Mouse (Mus musculus) limb, embryonic 15.5 days (tissue): Measurements from ENCODE around the gene Ano9. TPM values are rescaled to one million over a fixed set of nuclear protein-coding genes. Genes with fewer than 3 reads are reported as not detected.

Experiments used
- ATAC-seq: fragments of 200-750 bp; cut with Nextera tagmentation; 2 replicates; pipeline ENCODE4 v1.8.0; 2017; ENCODE audit warnings: low read depth, moderate TSS enrichment; ENCODE audit not compliant: insufficient number of reproducible peaks, low FRiP score, low TSS enrichment
- H3K27ac ChIP-seq: fragments of 300-500 bp; sonication (generic); 2 replicates; pipeline ENCODE4 v1.5.1; 2015; ENCODE audit warnings: moderate library complexity, mild to moderate bottlenecking, inconsistent platforms
- H3K27me3 ChIP-seq: fragments of 300-500 bp; sonication (generic); 2 replicates; pipeline ENCODE4 v1.6.1; 2015; ENCODE audit warnings: inconsistent platforms
- H3K36me3 ChIP-seq: fragments of 300-500 bp; sonication (generic); 2 replicates; pipeline ENCODE4 v1.6.1; 2015; ENCODE audit warnings: inconsistent platforms
- H3K4me1 ChIP-seq: fragments of 300-500 bp; sonication (generic); 2 replicates; pipeline ENCODE4 v1.6.1; 2015; ENCODE audit warnings: inconsistent platforms
- H3K4me2 ChIP-seq: fragments of 300-500 bp; sonication (generic); 2 replicates; pipeline ENCODE4 v1.6.1; 2015; ENCODE audit warnings: mild to moderate bottlenecking, inconsistent platforms
- H3K4me3 ChIP-seq: fragments of 300-500 bp; sonication (generic); 2 replicates; pipeline ENCODE4 v1.5.1; 2015; ENCODE audit warnings: mild to moderate bottlenecking, inconsistent platforms
- H3K9ac ChIP-seq: fragments of 300-500 bp; sonication (generic); 2 replicates; pipeline ENCODE4 v1.6.1; 2015; ENCODE audit warnings: inconsistent platforms
- H3K9me3 ChIP-seq: fragments of 300-500 bp; sonication (generic); 2 replicates; pipeline ENCODE4 v1.6.1; 2016; ENCODE audit warnings: inconsistent platforms
- WGBS: fragments of 180-500 bp; shearing (Covaris S2); methylation state at CpG from one replicate; pipeline ENCODE4 v1.1.7; 2015; 5-methylcytosine and 5-hydroxymethylcytosine counted together
- polyA plus RNA-seq: library from polyadenylated mRNA; unstranded; fragments of >200 nt; fragmentation: Nextera tagmentation; extraction: Ambion mirVana; gene quantifications from 2 replicates; pipeline ENCODE4 v1.2.1, GENCODE M21; 2015

The Ano9 gene
- polyA plus RNA-seq, 1 experiment from 2014 or later, result 24.1 TPM

DNA sequence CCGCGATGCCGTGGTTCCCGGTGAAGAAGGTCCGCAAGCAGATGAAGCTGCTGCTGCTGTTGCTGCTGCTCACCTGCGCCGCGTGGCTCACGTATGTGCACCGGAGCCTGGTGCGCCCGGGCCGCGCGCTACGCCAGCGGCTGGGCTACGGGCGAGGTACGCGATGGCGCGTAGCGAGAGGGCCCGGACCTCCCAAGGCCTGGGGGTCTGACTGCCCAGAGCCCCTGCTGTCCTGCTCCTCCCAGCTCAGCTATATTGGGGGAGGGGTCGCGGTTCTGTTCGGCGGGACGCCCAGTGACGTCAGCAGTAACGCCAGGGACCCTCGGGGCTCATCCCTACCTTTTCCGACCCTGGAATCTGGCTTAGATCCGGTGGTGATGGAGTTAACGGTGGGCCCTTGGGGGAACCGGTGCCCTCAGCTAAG is 56.3 kb downstream of the Ano9 start:
- H3K36me3 ChIP-seq, result peaks cover 16% of the 10 kb centered on the region
- WGBS, result under 1% methylated on average over 37 of the region's 37 CpGs
- no peaks in the 10 kb centered on the region for H3K9me3 ChIP-seq
- H3K4me3 ChIP-seq, result peak overlapping the region; percentile 62
- H3K27ac ChIP-seq, result no peak overlapping the region
- H3K4me2 ChIP-seq, result peak overlapping the region; percentile 94
- peak overlapping the region; percentile 68 for H3K9ac ChIP-seq
- H3K4me1 ChIP-seq, result peaks cover 28% of the 10 kb centered on the region
- H3K27me3 ChIP-seq, result no peaks in the 10 kb centered on the region
- no peak; the same call in 1 of the 2 replicates for ATAC-seq

DNA sequence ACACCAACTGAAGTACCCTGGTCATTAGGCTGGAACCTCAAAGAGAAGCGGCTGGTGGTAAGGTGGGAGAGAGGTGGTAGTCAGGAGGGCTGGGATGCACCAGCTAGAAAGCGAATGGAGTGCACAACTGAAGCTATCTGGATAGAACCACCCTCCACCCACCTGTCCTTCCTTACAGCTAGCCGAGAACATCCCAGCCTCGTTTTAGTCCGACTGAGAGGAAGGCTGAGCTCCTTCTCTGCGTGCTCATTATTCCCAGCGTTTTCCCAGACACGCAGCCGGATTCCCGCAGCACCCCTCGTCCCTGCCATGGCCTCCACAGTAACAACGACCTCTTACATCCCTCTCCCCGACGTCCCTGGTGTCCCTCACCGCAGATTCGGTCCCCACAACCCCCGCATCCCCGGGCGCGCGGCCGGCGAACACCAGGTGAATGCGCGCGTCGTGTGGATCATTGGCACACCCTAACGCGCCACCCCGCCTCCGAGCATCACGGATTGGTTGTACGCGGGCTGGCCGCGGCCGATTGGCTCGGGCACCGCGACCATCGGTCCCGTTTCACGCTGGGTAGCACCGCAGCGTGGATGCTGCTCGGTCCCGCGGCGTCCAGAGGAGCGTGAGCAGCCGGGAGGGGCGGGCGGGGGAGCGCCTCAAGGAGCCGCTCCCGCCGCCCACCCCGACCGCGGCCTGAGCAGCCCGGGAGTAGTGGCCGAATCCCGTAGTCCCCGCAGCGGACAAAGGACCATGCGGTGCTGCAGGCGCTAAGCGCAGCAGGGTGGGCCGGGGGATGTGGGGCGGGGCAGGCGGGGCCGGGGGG is 57.0 kb downstream of the Ano9 start, which contains the start of gene B4galnt4:
TSS of gene B4galnt4 (plus strand) at position 679 of the 817 bp plus-strand sequence.
- WGBS, result under 1% methylated on average over 72 of the region's 72 CpGs
- Histone ChIP-seq H3K4me1 (peaks cover 28% of the 10 kb centered on the region), H3K9me3 (no peaks in the 10 kb centered on the region), H3K27ac (no peak within 1 kb of the TSS), H3K36me3 (peaks cover 16% of the 10 kb centered on the region), H3K4me2 (peak within 1 kb of the TSS; percentile 94), H3K4me3 (peak within 1 kb of the TSS; percentile 62), H3K9ac (peak within 1 kb of the TSS; percentile 68), H3K27me3 (no peaks in the 10 kb centered on the region)
- ATAC-seq, result peak; percentile 90

DNA sequence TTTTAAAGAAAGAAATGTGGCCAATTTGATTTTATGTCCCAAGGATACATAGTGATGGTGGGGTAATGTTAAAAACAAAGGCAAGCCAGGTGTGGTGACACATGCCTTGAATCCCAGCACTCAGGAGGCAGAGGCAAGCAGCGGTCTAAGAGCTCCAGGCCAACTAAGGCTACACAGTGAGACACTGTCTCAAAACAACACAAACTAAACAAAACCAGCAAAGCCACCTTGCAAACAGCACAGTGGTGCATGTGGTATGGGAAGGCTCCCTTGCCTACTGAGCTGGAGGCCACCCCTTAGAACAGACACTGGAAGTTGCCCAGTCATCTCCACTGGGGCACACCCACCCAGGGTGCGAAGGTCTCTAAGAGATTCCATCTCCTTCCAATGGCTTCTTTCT is 57.7 kb downstream of the Ano9 start:
- no peak overlapping the region for H3K27ac ChIP-seq
- no peak for ATAC-seq
- peaks cover 12% of the 10 kb centered on the region for H3K36me3 ChIP-seq
- H3K4me1 ChIP-seq, result peaks cover 28% of the 10 kb centered on the region
- 64% methylated on average over 2 of the region's 2 CpGs for WGBS
- no peak overlapping the region; the same call in 1 of the 2 replicates for H3K4me3 ChIP-seq
- H3K4me2 ChIP-seq, result peak overlapping the region; percentile 94
- H3K9me3 ChIP-seq, result no peaks in the 10 kb centered on the region
- no peaks in the 10 kb centered on the region for H3K27me3 ChIP-seq
- H3K9ac ChIP-seq, result peak overlapping the region; percentile 68; the same call in 1 of the 2 replicates

DNA sequence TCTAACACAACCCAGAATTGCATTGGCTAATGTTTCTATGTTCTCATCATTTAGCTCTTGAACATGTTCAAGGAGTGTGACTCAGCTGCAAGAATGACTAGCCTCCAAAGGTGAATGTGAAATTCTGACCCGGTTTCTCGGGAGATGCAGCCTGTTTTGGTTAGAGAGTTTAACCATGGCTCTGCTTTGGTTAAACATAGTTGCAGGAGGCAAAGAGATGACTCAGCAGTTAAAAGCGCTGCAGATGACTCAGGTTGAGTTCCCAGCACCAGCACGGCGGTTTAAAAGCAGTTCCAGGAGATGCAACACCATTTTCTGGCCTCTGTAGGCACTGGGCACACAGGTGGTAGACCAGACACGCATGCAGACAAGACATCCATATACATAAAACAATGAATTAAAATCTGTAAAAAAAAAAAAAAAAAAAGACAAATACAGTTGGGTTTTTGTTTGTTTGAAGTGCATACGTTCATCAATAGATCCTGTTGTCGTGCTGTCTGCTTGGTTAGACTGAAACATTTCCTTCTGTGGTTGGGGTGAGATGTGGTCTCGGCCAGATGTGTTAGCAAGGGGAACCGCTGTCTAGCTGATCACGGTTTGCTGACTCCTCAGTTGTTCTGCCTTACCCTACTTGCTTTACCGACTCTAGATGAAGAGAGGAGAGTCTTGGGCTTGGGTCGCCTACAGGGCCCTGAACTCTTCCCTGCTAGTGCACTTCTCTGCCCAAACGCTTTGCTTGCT is 58.8 kb downstream of the Ano9 start:
- peaks cover 28% of the 10 kb centered on the region for H3K4me1 ChIP-seq
- ATAC-seq, result no peak
- no peak overlapping the region for H3K4me3 ChIP-seq
- no peak overlapping the region for H3K9ac ChIP-seq
- 89% methylated on average over 14 of the region's 14 CpGs for WGBS
- no peaks in the 10 kb centered on the region for H3K27me3 ChIP-seq
- 0 out of 2 replicates have a peak, but pooled peaks cover 3% of the 10 kb centered on the region for H3K36me3 ChIP-seq
- no peak overlapping the region for H3K4me2 ChIP-seq
- no peak overlapping the region for H3K27ac ChIP-seq
- no peaks in the 10 kb centered on the region for H3K9me3 ChIP-seq

DNA sequence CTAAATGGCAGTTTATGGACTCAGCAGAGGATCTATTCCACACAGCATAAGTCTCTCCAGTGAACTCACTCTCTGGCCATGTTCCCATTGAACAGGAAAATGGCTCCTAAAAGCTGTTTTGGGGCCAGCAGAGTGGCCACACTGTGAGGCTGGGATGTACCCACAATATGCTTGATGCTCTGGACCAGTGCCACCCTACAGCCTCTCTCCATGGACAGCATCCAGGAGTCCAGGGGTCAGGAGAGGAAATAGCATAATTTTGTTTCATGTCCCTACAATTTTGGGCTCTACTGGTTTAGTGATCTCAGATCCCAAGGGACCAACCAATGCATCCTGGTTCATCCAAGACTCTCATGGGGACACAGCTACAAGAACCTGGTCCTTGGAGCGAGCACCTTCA is 60.1 kb downstream of the Ano9 start:
- Histone ChIP-seq H3K27me3 (no peaks in the 10 kb centered on the region), H3K4me1 (peaks cover 25% of the 10 kb centered on the region), H3K4me2 (no peak overlapping the region), H3K27ac (no peak overlapping the region), H3K36me3 (0 out of 2 replicates have a peak, but pooled peaks cover 3% of the 10 kb centered on the region), H3K9ac (no peak overlapping the region), H3K9me3 (no peaks in the 10 kb centered on the region), H3K4me3 (no peak overlapping the region)
- 92% methylated on average over 1 of the region's 1 CpGs for WGBS
- no peak for ATAC-seq

DNA sequence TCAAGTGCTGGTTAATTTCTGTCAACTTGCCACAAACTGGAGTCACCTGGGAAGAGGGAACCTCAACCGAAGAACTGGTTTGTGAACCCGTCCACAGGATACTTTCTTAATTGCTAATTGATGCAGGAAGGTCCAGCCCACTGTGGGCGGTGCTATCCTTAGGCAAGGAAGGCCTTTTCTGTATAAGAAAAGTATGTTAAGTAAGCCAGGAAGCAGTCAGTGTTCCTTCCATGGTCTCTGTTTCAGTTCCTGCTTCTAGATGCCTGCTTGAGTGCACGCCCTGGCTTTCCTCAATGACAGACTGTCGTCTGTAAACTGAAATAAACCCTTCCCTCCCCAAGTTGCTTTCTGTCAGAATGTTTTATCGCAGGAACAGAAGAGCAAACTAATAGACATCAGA is 60.6 kb downstream of the Ano9 start:
- Histone ChIP-seq H3K9ac (no peak overlapping the region), H3K4me2 (no peak overlapping the region), H3K27ac (no peak overlapping the region), H3K36me3 (no peaks in the 10 kb centered on the region), H3K4me3 (no peak overlapping the region), H3K27me3 (no peaks in the 10 kb centered on the region), H3K9me3 (no peaks in the 10 kb centered on the region), H3K4me1 (peaks cover 19% of the 10 kb centered on the region)
- WGBS, result 87% methylated on average over 6 of the region's 6 CpGs
- ATAC-seq, result no peak

DNA sequence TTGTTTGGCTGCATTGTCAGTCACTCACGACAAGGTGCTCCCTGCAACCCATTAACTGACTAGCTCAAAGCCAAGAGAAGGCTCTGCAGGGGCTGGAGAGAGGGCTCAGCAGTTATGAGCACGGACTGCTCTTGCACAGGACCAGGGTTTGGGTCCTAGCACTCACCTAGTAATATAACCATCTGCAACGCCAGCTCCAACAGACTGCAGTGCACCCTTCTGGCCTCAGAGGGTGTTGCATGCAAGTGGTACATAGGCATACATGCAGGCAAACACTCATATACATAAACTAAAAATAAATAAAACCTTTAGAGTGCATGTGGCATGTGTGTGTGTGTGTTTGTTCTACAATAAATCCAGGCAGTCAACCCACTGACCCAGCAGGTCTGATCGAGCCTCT is 61.8 kb downstream of the Ano9 start:
- Histone ChIP-seq H3K27me3 (no peaks in the 10 kb centered on the region), H3K36me3 (no peaks in the 10 kb centered on the region), H3K4me2 (no peak overlapping the region), H3K9ac (no peak overlapping the region), H3K9me3 (no peaks in the 10 kb centered on the region), H3K4me1 (peaks cover 8% of the 10 kb centered on the region), H3K27ac (no peak overlapping the region), H3K4me3 (no peak overlapping the region)
- WGBS, result 73% methylated on average over 4 of the region's 4 CpGs
- no peak for ATAC-seq

DNA sequence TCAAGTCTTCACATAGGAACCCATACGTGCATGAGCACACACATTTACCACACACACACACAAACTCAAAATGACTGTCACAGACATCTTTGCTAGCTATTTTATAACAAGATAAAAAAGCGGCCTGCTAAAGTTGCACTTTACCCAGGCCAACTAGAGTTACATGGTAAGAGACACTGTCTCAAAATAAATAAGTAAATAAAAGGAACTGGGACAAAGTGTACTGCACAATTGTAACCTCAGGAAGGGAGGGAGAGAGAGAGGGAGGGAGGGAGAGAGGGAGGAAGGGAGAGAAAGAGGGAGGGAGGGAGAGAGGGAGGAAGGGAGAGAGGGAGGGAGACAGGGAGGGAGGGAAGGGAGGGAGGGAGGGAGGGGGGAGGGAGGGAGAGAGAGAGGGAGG is 65.2 kb downstream of the Ano9 start:
- 75% methylated on average over 2 of the region's 2 CpGs for WGBS
- Histone ChIP-seq H3K4me3 (no peak overlapping the region), H3K4me2 (no peak overlapping the region), H3K9ac (no peak overlapping the region), H3K27me3 (no peaks in the 10 kb centered on the region), H3K9me3 (no peaks in the 10 kb centered on the region), H3K4me1 (peaks cover 7% of the 10 kb centered on the region), H3K27ac (no peak overlapping the region), H3K36me3 (no peaks in the 10 kb centered on the region)
- no peak for ATAC-seq

DNA sequence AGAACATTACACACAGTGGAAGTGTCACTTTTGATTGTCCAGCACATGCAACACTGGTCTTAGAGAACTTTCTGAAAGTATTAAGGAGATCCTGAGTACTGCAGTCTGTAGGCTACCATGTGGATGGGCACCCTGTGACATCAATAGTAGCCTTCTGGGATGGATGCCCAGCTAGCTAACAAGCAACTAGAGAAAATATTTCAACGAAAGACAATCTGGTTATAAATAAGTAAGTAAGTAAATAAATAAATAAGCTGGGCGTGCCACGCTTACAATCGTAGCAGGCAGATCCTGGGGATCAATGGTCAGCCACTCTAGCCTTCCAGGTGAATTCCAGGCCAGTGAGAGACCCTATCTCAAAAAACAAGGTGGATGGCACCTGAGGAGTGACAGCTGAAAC is 65.6 kb downstream of the Ano9 start:
- Histone ChIP-seq H3K4me2 (no peak overlapping the region), H3K9me3 (no peaks in the 10 kb centered on the region), H3K4me3 (no peak overlapping the region), H3K9ac (no peak overlapping the region), H3K4me1 (peaks cover 11% of the 10 kb centered on the region), H3K27me3 (no peaks in the 10 kb centered on the region), H3K27ac (no peak overlapping the region), H3K36me3 (no peaks in the 10 kb centered on the region)
- 88% methylated on average over 4 of the region's 4 CpGs for WGBS
- no peak for ATAC-seq

Other genes starting within 250 kb of the Ano9 start
- gene Psmd13, start 235.8 kb downstream of the Ano9 start, polyA plus RNA-seq, result 201 and 214 TPM in 2 replicates
- 22.7 and 25.6 TPM in 2 replicates for gene Sirt3, start 235.5 kb downstream of the Ano9 start, polyA plus RNA-seq
- 19.6 and 58.3 TPM in 2 replicates for gene Cox8b, start 217.4 kb downstream of the Ano9 start, polyA plus RNA-seq
- 0.28 and 0.45 TPM in 2 replicates for gene Nlrp6, start 196.9 kb downstream of the Ano9 start, polyA plus RNA-seq
- 23.1 and 24.9 TPM in 2 replicates for gene Pgghg, start 176.4 kb downstream of the Ano9 start, polyA plus RNA-seq
- 46.1 and 62.9 TPM in 2 replicates for gene Ifitm5, start 167.5 kb downstream of the Ano9 start, polyA plus RNA-seq
- gene Gm45717, start 161.9 kb downstream of the Ano9 start, polyA plus RNA-seq, result 0.47 TPM in 1 of 2 replicates, not detected in the other
- 1,488 and 1,547 TPM in 2 replicates for gene Ifitm2, start 161.8 kb downstream of the Ano9 start, polyA plus RNA-seq
- 71.7 and 74.6 TPM in 2 replicates for gene Ifitm1, start 150.6 kb downstream of the Ano9 start, polyA plus RNA-seq
- gene Ifitm3, start 107.0 kb downstream of the Ano9 start, polyA plus RNA-seq, result 217 and 218 TPM in 2 replicates
- 1.0 and 1.3 TPM in 2 replicates for gene Ifitm6, start 99.9 kb downstream of the Ano9 start, polyA plus RNA-seq
- not detected in 2 replicates for gene Gm17387, start 88.7 kb downstream of the Ano9 start, polyA plus RNA-seq
- gene B4galnt4, start 56.7 kb downstream of the Ano9 start, polyA plus RNA-seq, result 9.9 and 12.1 TPM in 2 replicates
- 150 and 151 TPM in 2 replicates for gene Pkp3, start 39.6 kb downstream of the Ano9 start, polyA plus RNA-seq
- gene Sigirr, start 17.2 kb downstream of the Ano9 start, polyA plus RNA-seq, result 3.3 and 3.8 TPM in 2 replicates
- 69.4 and 70.0 TPM in 2 replicates for gene Ptdss2, start 4.6 kb upstream of the Ano9 start, polyA plus RNA-seq
- 279 and 294 TPM in 2 replicates for gene Rnh1, start 55.1 kb upstream of the Ano9 start, polyA plus RNA-seq
- 164 and 165 TPM in 2 replicates for gene Hras, start 76.2 kb upstream of the Ano9 start, polyA plus RNA-seq
- 8.0 and 9.0 TPM in 2 replicates for gene Lrrc56, start 76.4 kb upstream of the Ano9 start, polyA plus RNA-seq
- 1.7 and 2.2 TPM in 2 replicates for gene Lmntd2, start 96.3 kb upstream of the Ano9 start, polyA plus RNA-seq
- 56.1 and 58.6 TPM in 2 replicates for gene Rassf7, start 98.1 kb upstream of the Ano9 start, polyA plus RNA-seq
- gene Phrf1, start 111.0 kb upstream of the Ano9 start, polyA plus RNA-seq, result 64.3 and 68.9 TPM in 2 replicates
- 3.1 and 3.4 TPM in 2 replicates for gene Irf7, start 148.7 kb upstream of the Ano9 start, polyA plus RNA-seq
- gene Cdhr5, start 159.0 kb upstream of the Ano9 start, polyA plus RNA-seq, result 0.19 and 0.29 TPM in 2 replicates
- gene Sct, start 161.3 kb upstream of the Ano9 start, polyA plus RNA-seq, result 11.3 and 16.5 TPM in 2 replicates
- gene Drd4, start 174.2 kb upstream of the Ano9 start, polyA plus RNA-seq, result 1.5 TPM in 2 replicates
- 68.6 and 70.8 TPM in 2 replicates for gene Deaf1, start 209.9 kb upstream of the Ano9 start, polyA plus RNA-seq
- gene Tmem80, start 209.9 kb upstream of the Ano9 start, polyA plus RNA-seq, result 35.9 and 38.5 TPM in 2 replicates
- gene Eps8l2, start 221.1 kb upstream of the Ano9 start, polyA plus RNA-seq, result 42.7 and 43.9 TPM in 2 replicates